Mouse (Mus musculus): ENCODE measurements around the gene Cmip. TPM values are rescaled to one million over a fixed set of nuclear protein-coding genes. Genes with fewer than 3 reads are reported as not detected.

The Cmip gene
- polyA plus RNA-seq, 1 experiment from 2014 or later = 106 TPM

GRCm38 (mm10) chr8:117281676-117282075, 24.8 kb downstream of the Cmip start:
- no peak overlapping the region for H3K4me2 ChIP-seq (ENCODE audit: low read length)
- 0 out of 2 replicates have a peak overlapping the region, but pooled peaks have one; percentile 32 for H3K27ac ChIP-seq (replicated peaks; ENCODE audit: low read depth, low read length)
- no peak overlapping the region for H3K9ac ChIP-seq (replicated peaks; ENCODE audit: low read length)
- peaks cover 34% of the 10 kb centered on the region for H3K4me1 ChIP-seq (ENCODE audit: control insufficient read depth, insufficient read depth, low read length)
- ATAC-seq (ENCODE audit: low FRiP score, low TSS enrichment) (no peak), DNase-seq (no peak)
- H3K4me3 ChIP-seq (replicated peaks; ENCODE audit: low read depth, low read length) = no peak overlapping the region
- no peaks in the 10 kb centered on the region for H3K27me3 ChIP-seq (ENCODE audit: control insufficient read depth, insufficient read depth, low read length)
- H3K9me3 ChIP-seq (ENCODE audit: control insufficient read depth, low read length) = peaks cover 3% of the 10 kb centered on the region; the same call in 1 of the 2 replicates
- WGBS = 94% methylated on average over 10 of the region's 10 CpGs
- H3K36me3 ChIP-seq (ENCODE audit: control insufficient read depth, insufficient read depth, low read length) = peaks cover 4% of the 10 kb centered on the region

- no peaks in the 10 kb centered on the region for H3K27me3 ChIP-seq (ENCODE audit: control insufficient read depth, insufficient read depth, low read length)
- H3K36me3 ChIP-seq (ENCODE audit: control insufficient read depth, insufficient read depth, low read length) = peaks cover 4% of the 10 kb centered on the region
- no peak overlapping the region for H3K4me2 ChIP-seq (ENCODE audit: low read length)
- no peak overlapping the region for H3K9ac ChIP-seq (replicated peaks; ENCODE audit: low read length)
- ATAC-seq (ENCODE audit: low FRiP score, low TSS enrichment) (no peak), DNase-seq (no peak)
- H3K4me1 ChIP-seq (ENCODE audit: control insufficient read depth, insufficient read depth, low read length) = peaks cover 34% of the 10 kb centered on the region
- 0 out of 2 replicates have a peak overlapping the region, but pooled peaks have one; percentile 32 for H3K27ac ChIP-seq (replicated peaks; ENCODE audit: low read depth, low read length)
- 69% methylated on average over 17 of the region's 17 CpGs for WGBS
- H3K4me3 ChIP-seq (replicated peaks; ENCODE audit: low read depth, low read length) = no peak overlapping the region
- peaks cover 3% of the 10 kb centered on the region; the same call in 1 of the 2 replicates for H3K9me3 ChIP-seq (ENCODE audit: control insufficient read depth, low read length)
Observed at GRCm38 (mm10) chr8:117282141-117282950, 25.5 kb downstream of the Cmip start.

DNA sequence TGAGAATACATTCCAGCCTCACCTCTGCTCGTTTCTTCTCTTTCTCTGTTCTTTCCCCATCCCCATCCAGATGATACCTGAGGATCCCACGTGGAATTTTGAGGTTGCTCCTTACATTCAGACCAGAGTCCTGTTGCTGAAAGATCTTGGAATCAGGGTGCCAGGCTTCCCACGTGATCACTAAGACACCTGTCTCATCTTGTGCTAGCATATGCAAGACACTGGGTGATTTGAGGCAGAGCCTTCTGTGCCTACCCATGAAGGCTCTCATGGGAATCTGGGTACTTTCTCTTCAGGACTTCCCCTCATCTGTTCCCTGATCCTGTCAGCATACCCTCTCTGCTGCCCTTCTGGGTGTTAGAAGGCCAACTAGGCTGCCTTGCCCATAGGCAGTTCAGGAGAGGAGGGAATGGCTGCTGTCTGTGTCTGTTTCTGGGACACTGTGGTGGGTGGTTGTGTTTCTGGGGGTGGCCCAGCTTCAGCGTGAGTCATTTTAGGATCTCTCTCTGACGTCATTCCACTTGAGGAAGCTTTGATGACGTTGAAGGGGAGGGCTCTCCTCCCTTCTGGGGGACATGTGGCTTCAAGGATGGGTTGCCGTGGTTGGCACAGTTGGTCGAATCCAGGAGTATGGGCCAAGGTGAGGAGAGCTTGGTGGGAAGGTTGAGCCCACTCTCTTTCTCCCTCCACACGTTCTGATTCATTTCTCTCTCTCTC, 28.1 kb downstream of the Cmip start:
- Histone ChIP-seq H3K36me3 (ENCODE audit: control insufficient read depth, insufficient read depth, low read length) (peaks cover 4% of the 10 kb centered on the region), H3K9me3 (ENCODE audit: control insufficient read depth, low read length) (peaks cover 3% of the 10 kb centered on the region; the same call in 1 of the 2 replicates), H3K4me1 (ENCODE audit: control insufficient read depth, insufficient read depth, low read length) (peaks cover 13% of the 10 kb centered on the region; the same call in 1 of the 2 replicates), H3K4me3 (replicated peaks; ENCODE audit: low read depth, low read length) (no peak overlapping the region), H3K27me3 (ENCODE audit: control insufficient read depth, insufficient read depth, low read length) (no peaks in the 10 kb centered on the region), H3K27ac (replicated peaks; ENCODE audit: low read depth, low read length) (no peak overlapping the region), H3K4me2 (ENCODE audit: low read length) (no peak overlapping the region), H3K9ac (replicated peaks; ENCODE audit: low read length) (no peak overlapping the region)
- DNase-seq (no peak), ATAC-seq (ENCODE audit: low FRiP score, low TSS enrichment) (no peak)
- WGBS = 91% methylated on average over 9 of the region's 9 CpGs

GRCm38 (mm10) chr8:117287966-117288365, 31.1 kb downstream of the Cmip start:
- Histone ChIP-seq H3K36me3 (ENCODE audit: control insufficient read depth, insufficient read depth, low read length) (peaks cover 4% of the 10 kb centered on the region), H3K4me2 (ENCODE audit: low read length) (no peak overlapping the region), H3K4me3 (replicated peaks; ENCODE audit: low read depth, low read length) (no peak overlapping the region), H3K9ac (replicated peaks; ENCODE audit: low read length) (no peak overlapping the region), H3K4me1 (ENCODE audit: control insufficient read depth, insufficient read depth, low read length) (peaks cover 33% of the 10 kb centered on the region), H3K9me3 (ENCODE audit: control insufficient read depth, low read length) (peaks cover 3% of the 10 kb centered on the region; the same call in 1 of the 2 replicates), H3K27me3 (ENCODE audit: control insufficient read depth, insufficient read depth, low read length) (no peaks in the 10 kb centered on the region), H3K27ac (replicated peaks; ENCODE audit: low read depth, low read length) (no peak overlapping the region)
- WGBS = 92% methylated on average over 8 of the region's 8 CpGs
- no peak for DNase-seq
- ATAC-seq (ENCODE audit: low FRiP score, low TSS enrichment) = no peak

- no peak overlapping the region for H3K9ac ChIP-seq (replicated peaks; ENCODE audit: low read length)
- H3K27me3 ChIP-seq (ENCODE audit: control insufficient read depth, insufficient read depth, low read length) = no peaks in the 10 kb centered on the region
- DNase-seq = no peak
- no peak overlapping the region for H3K4me2 ChIP-seq (ENCODE audit: low read length)
- 55% methylated on average over 9 of the region's 9 CpGs for WGBS
- H3K27ac ChIP-seq (replicated peaks; ENCODE audit: low read depth, low read length) = no peak overlapping the region
- H3K4me1 ChIP-seq (ENCODE audit: control insufficient read depth, insufficient read depth, low read length) = peaks cover 35% of the 10 kb centered on the region
- no peak overlapping the region for H3K4me3 ChIP-seq (replicated peaks; ENCODE audit: low read depth, low read length)
- peaks cover 4% of the 10 kb centered on the region for H3K36me3 ChIP-seq (ENCODE audit: control insufficient read depth, insufficient read depth, low read length)
- H3K9me3 ChIP-seq (ENCODE audit: control insufficient read depth, low read length) = peaks cover 3% of the 10 kb centered on the region; the same call in 1 of the 2 replicates
- no peak for ATAC-seq (ENCODE audit: low FRiP score, low TSS enrichment)
Observed at GRCm38 (mm10) chr8:117289016-117289415, 32.2 kb downstream of the Cmip start.

DNA sequence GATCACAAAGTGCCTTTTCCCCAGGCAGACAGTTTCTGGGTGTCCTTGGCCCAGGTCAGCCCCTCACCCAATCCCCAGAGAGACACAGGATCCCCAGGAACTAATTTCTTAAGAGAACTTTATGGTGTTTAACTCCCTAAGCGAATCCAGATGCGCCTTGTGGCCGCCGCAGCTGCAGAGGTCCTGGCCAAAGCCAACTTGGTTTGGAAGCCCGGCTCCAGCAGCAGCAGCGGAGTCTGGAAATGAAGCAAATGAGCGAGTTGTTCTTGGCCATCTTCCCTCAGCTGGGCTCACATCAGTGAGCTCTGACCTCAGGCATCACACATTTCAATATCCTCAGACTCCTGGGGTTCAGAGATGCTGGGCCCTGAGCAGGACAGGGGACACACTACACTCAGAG, 33.6 kb downstream of the Cmip start:
- Histone ChIP-seq H3K4me2 (ENCODE audit: low read length) (no peak overlapping the region), H3K4me1 (ENCODE audit: control insufficient read depth, insufficient read depth, low read length) (peaks cover 39% of the 10 kb centered on the region), H3K4me3 (replicated peaks; ENCODE audit: low read depth, low read length) (no peak overlapping the region), H3K27me3 (ENCODE audit: control insufficient read depth, insufficient read depth, low read length) (no peaks in the 10 kb centered on the region), H3K9me3 (ENCODE audit: control insufficient read depth, low read length) (peaks cover 3% of the 10 kb centered on the region; the same call in 1 of the 2 replicates), H3K9ac (replicated peaks; ENCODE audit: low read length) (no peak overlapping the region), H3K36me3 (ENCODE audit: control insufficient read depth, insufficient read depth, low read length) (peaks cover 4% of the 10 kb centered on the region), H3K27ac (replicated peaks; ENCODE audit: low read depth, low read length) (no peak overlapping the region)
- DNase-seq = no peak
- WGBS = 86% methylated on average over 7 of the region's 7 CpGs
- ATAC-seq (ENCODE audit: low FRiP score, low TSS enrichment) = no peak

DNA sequence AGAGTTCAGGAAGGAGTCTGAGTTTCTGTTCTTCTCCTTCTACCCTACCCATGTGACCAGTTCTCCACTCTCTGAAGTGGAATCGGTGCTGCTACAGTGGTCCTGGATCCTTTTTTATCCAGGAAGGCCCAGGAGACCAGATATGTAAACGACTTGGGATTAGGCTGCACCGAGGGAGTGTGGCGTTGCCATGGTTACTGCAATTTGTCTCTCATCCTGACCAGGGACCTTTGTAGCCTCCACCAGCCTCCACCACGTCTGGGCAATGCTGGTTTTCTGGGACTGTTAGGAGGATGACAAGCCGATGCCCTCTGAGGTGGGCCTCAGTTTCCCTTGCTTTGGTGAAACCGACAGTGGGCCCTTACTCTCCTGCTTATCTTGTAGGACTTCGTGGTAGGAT, 35.4 kb downstream of the Cmip start:
- H3K9me3 ChIP-seq (ENCODE audit: control insufficient read depth, low read length) = no peaks in the 10 kb centered on the region
- H3K4me1 ChIP-seq (ENCODE audit: control insufficient read depth, insufficient read depth, low read length) = peaks cover 39% of the 10 kb centered on the region
- no peaks in the 10 kb centered on the region for H3K27me3 ChIP-seq (ENCODE audit: control insufficient read depth, insufficient read depth, low read length)
- DNase-seq = peak; percentile 66
- H3K27ac ChIP-seq (replicated peaks; ENCODE audit: low read depth, low read length) = no peak overlapping the region
- no peak; the same call in 1 of the 2 replicates for ATAC-seq (ENCODE audit: low FRiP score, low TSS enrichment)
- no peaks in the 10 kb centered on the region for H3K36me3 ChIP-seq (ENCODE audit: control insufficient read depth, insufficient read depth, low read length)
- 23% methylated on average over 8 of the region's 8 CpGs for WGBS
- H3K4me3 ChIP-seq (replicated peaks; ENCODE audit: low read depth, low read length) = no peak overlapping the region
- H3K9ac ChIP-seq (replicated peaks; ENCODE audit: low read length) = no peak overlapping the region
- no peak overlapping the region for H3K4me2 ChIP-seq (ENCODE audit: low read length)

- peaks cover 46% of the 10 kb centered on the region for H3K4me1 ChIP-seq (ENCODE audit: control insufficient read depth, insufficient read depth, low read length)
- H3K9ac ChIP-seq (replicated peaks; ENCODE audit: low read length) = no peak overlapping the region
- no peak overlapping the region for H3K27ac ChIP-seq (replicated peaks; ENCODE audit: low read depth, low read length)
- H3K4me2 ChIP-seq (ENCODE audit: low read length) = no peak overlapping the region
- WGBS = 80% methylated on average over 10 of the region's 10 CpGs
- H3K36me3 ChIP-seq (ENCODE audit: control insufficient read depth, insufficient read depth, low read length) = no peaks in the 10 kb centered on the region
- H3K4me3 ChIP-seq (replicated peaks; ENCODE audit: low read depth, low read length) = no peak overlapping the region
- ATAC-seq (ENCODE audit: low FRiP score, low TSS enrichment) = no peak
- no peaks in the 10 kb centered on the region for H3K27me3 ChIP-seq (ENCODE audit: control insufficient read depth, insufficient read depth, low read length)
- no peaks in the 10 kb centered on the region for H3K9me3 ChIP-seq (ENCODE audit: control insufficient read depth, low read length)
- no peak for DNase-seq
Observed at GRCm38 (mm10) chr8:117294812-117295211, 37.9 kb downstream of the Cmip start.
